Mouse (Mus musculus): ENCODE results near the gene Rnpepl1. TPM values are rescaled to one million over a fixed set of nuclear protein-coding genes. Genes with fewer than 3 reads are reported as not detected.

The Rnpepl1 gene
- polyA plus RNA-seq (2015; fragmentation: Nextera tagmentation; extraction: Ambion mirVana) = 15.6 and 19.8 TPM in 2 replicates

DNA sequence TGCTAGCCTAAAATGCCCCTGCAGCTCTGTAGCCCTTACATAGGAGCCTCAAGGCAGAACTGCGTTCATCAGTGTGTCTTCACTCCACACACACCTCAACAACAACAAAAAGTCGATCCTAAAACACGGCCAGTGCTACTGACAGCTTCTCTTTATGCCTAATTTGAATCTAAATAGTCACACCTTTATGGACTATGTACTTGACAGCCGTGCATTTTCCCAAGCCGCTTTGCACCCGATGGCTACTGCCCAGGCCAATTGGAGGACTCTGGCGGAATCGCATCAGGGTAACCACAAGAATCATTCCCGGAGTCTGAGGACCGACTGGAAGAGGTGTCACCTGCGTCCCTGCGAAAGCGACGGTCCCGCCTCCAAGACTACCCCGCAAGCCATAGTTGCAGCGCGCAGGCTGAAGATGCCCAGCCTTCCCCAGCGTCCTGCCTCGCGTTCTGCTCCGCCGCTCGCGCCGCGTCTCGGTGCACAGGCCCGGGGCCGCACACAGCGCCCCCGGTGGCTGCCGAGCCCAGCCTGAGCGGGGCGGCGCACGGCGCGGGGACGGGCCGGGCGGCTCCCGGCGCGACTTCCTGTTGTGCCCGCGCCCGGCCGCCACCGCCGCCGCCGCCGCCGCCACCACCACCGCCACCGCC is at the start of gene Rnpepl1:
Gene Rnpepl1 (plus strand): TSS at position 545 of the 647 bp plus-strand sequence.
- H3K4me1 ChIP-seq (replicated peaks) = peaks cover 74% of the 10 kb centered on the region
- no peaks in the 10 kb centered on the region for H3K9me3 ChIP-seq (replicated peaks)
- no peaks in the 10 kb centered on the region; the same call in 1 of the 2 replicates for H3K27me3 ChIP-seq
- WGBS (ENCODE audit: insufficient replicate concordance) = under 1% methylated on average over 52 of the region's 57 CpGs
- peak within 1 kb of the TSS; percentile 94 for H3K4me2 ChIP-seq
- peak within 1 kb of the TSS; percentile 75 for H3K4me3 ChIP-seq (replicated peaks)
- ATAC-seq (ENCODE audit: insufficient read depth) = peak; percentile 58
- peak within 1 kb of the TSS; percentile 81 for H3K9ac ChIP-seq
- H3K36me3 ChIP-seq (replicated peaks) = peaks cover 15% of the 10 kb centered on the region
- H3K27ac ChIP-seq (replicated peaks) = peak within 1 kb of the TSS; percentile 83

- no peak overlapping the region for H3K9ac ChIP-seq
- H3K27me3 ChIP-seq = no peaks in the 10 kb centered on the region
- H3K4me1 ChIP-seq (replicated peaks) = no peaks in the 10 kb centered on the region
- 45% methylated on average over 6 of the region's 6 CpGs for WGBS (ENCODE audit: insufficient replicate concordance)
- H3K36me3 ChIP-seq (replicated peaks) = no peaks in the 10 kb centered on the region
- H3K27ac ChIP-seq (replicated peaks) = no peak overlapping the region
- no peak overlapping the region for H3K4me3 ChIP-seq (replicated peaks)
- no peak overlapping the region for H3K4me2 ChIP-seq
- H3K9me3 ChIP-seq (replicated peaks) = no peaks in the 10 kb centered on the region
- no peak for ATAC-seq (ENCODE audit: insufficient read depth)
These were observed 49.1 kb upstream of the Rnpepl1 start for GRCm38 (mm10) chr1:92861503-92861902.

GRCm38 (mm10) chr1:92863268-92863667 is 47.3 kb upstream of the Rnpepl1 start:
- 59% methylated on average over 4 of the region's 4 CpGs for WGBS (ENCODE audit: insufficient replicate concordance)
- Histone ChIP-seq H3K9me3 (replicated peaks) (no peaks in the 10 kb centered on the region), H3K4me2 (no peak overlapping the region), H3K9ac (no peak overlapping the region), H3K27me3 (no peaks in the 10 kb centered on the region), H3K36me3 (replicated peaks) (no peaks in the 10 kb centered on the region), H3K27ac (replicated peaks) (no peak overlapping the region), H3K4me3 (replicated peaks) (no peak overlapping the region), H3K4me1 (replicated peaks) (no peaks in the 10 kb centered on the region)
- no peak for ATAC-seq (ENCODE audit: insufficient read depth)

DNA sequence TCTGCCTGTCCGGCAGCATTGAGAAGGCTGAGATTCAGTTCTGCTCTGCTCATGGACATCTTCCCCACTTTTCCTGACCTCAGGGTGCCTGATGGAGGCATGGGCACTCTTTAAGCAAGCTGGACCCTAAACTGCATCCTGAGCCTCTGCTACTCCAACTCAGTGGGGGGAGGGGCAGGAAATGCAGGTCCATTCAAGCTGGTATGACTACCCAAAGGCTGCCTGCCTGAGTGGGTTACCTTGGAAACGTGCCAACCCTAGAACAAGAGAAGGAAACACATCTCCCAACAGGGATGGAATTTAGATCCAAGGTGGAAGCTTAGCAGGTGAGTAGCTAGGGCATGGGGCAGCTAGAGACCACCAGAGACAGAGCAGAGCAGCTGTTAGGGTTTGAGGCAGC is 44.4 kb upstream of the Rnpepl1 start:
- H3K36me3 ChIP-seq (replicated peaks) = no peaks in the 10 kb centered on the region
- no peak overlapping the region for H3K9ac ChIP-seq
- H3K27ac ChIP-seq (replicated peaks) = no peak overlapping the region
- H3K4me3 ChIP-seq (replicated peaks) = no peak overlapping the region
- ATAC-seq (ENCODE audit: insufficient read depth) = no peak
- no peaks in the 10 kb centered on the region for H3K27me3 ChIP-seq
- no peak overlapping the region for H3K4me2 ChIP-seq
- H3K9me3 ChIP-seq (replicated peaks) = no peaks in the 10 kb centered on the region
- H3K4me1 ChIP-seq (replicated peaks) = no peaks in the 10 kb centered on the region
- 47% methylated on average over 2 of the region's 2 CpGs for WGBS (ENCODE audit: insufficient replicate concordance)

DNA sequence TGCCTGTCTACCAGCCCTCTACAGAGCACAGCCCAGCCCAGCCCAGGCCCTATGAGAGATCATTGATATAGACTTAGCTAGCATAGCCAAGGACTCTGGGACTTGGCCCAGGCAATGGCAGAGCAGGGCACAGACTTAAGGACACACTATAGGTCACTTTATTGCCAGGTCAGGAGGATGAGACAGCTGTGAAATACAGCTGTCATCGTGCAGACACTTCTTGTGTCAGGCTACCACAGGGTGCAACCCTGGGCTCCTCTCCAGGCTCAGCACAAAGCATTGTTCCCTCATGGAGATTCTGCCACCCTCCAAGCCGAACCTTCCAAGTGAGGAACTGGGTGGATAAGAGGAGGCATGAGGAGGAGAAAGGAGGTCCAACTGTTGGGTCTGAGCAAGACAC is 40.6 kb upstream of the Rnpepl1 start:
- 35% methylated on average over 2 of the region's 2 CpGs for WGBS (ENCODE audit: insufficient replicate concordance)
- no peak overlapping the region for H3K27ac ChIP-seq (replicated peaks)
- no peak for ATAC-seq (ENCODE audit: insufficient read depth)
- no peaks in the 10 kb centered on the region for H3K4me1 ChIP-seq (replicated peaks)
- no peak overlapping the region for H3K9ac ChIP-seq
- H3K4me3 ChIP-seq (replicated peaks) = no peak overlapping the region
- no peaks in the 10 kb centered on the region for H3K36me3 ChIP-seq (replicated peaks)
- no peaks in the 10 kb centered on the region for H3K27me3 ChIP-seq
- no peak overlapping the region for H3K4me2 ChIP-seq
- no peaks in the 10 kb centered on the region for H3K9me3 ChIP-seq (replicated peaks)

GRCm38 (mm10) chr1:92872666-92873065 is 37.9 kb upstream of the Rnpepl1 start:
- Histone ChIP-seq H3K4me2 (no peak overlapping the region), H3K27me3 (no peaks in the 10 kb centered on the region), H3K4me1 (replicated peaks) (no peaks in the 10 kb centered on the region), H3K4me3 (replicated peaks) (no peak overlapping the region), H3K9ac (no peak overlapping the region), H3K27ac (replicated peaks) (no peak overlapping the region), H3K36me3 (replicated peaks) (no peaks in the 10 kb centered on the region), H3K9me3 (replicated peaks) (no peaks in the 10 kb centered on the region)
- ATAC-seq (ENCODE audit: insufficient read depth) = no peak
- 68% methylated on average over 7 of the region's 7 CpGs for WGBS (ENCODE audit: insufficient replicate concordance)

DNA sequence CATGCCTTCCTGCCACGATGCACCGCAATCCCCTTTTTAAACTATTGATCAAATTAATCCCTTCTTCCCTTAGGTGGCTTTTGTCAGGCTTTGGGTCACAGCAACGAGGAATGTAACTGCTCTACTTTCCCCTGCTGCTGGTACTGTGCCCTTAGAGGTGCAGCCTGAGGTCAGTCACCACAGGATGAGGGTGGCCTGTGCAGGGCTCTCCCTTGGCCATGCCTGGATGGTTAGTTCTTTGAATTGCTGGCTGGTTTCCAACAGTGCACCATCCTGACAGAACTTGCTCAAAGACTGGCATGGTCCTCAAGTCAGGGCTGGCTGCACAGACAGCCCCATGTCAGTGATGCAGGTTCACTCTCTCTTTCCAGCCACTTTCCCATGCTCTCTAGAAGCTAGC is 36.6 kb upstream of the Rnpepl1 start:
- H3K36me3 ChIP-seq (replicated peaks) = no peaks in the 10 kb centered on the region
- ATAC-seq (ENCODE audit: insufficient read depth) = no peak
- WGBS (ENCODE audit: insufficient replicate concordance) = 66% methylated on average over 3 of the region's 3 CpGs
- H3K27me3 ChIP-seq = no peaks in the 10 kb centered on the region
- H3K9me3 ChIP-seq (replicated peaks) = no peaks in the 10 kb centered on the region
- no peaks in the 10 kb centered on the region for H3K4me1 ChIP-seq (replicated peaks)
- no peak overlapping the region for H3K9ac ChIP-seq
- H3K4me3 ChIP-seq (replicated peaks) = no peak overlapping the region
- H3K27ac ChIP-seq (replicated peaks) = no peak overlapping the region
- H3K4me2 ChIP-seq = no peak overlapping the region

- Histone ChIP-seq H3K27me3 (no peaks in the 10 kb centered on the region), H3K4me3 (replicated peaks) (no peak overlapping the region), H3K4me1 (replicated peaks) (no peaks in the 10 kb centered on the region), H3K36me3 (replicated peaks) (no peaks in the 10 kb centered on the region), H3K4me2 (no peak overlapping the region), H3K9me3 (replicated peaks) (no peaks in the 10 kb centered on the region), H3K9ac (no peak overlapping the region), H3K27ac (replicated peaks) (no peak overlapping the region)
- WGBS (ENCODE audit: insufficient replicate concordance) = 56% methylated on average over 8 of the region's 8 CpGs
- no peak for ATAC-seq (ENCODE audit: insufficient read depth)
These were observed 35.0 kb upstream of the Rnpepl1 start for GRCm38 (mm10) chr1:92875360-92876111.

DNA sequence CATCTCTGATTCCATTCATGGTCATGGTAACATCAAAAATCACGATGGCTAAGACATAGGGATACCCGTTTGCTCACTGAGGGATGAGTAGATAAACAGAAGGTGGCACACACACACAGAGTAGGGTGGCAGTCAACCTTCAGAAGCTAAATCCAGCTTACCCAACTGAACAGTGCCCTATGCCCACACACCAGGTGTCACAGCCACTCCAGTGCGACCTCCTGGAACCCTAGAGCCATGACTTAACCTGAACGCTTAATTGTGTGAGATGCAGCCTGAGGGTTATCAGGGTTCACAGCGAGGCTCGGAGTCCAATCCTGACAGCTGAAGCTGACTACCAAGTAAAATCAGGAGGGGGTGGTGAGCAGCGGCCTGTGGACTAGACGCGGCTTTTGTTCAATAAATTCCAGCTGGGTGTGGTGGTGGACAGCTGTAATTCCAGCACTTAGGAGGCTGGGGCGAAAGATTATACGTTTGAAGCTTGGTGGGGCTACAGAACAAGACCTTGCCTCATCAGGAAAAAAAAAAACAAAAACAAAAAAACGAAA is 33.1 kb upstream of the Rnpepl1 start:
- Histone ChIP-seq H3K4me1 (replicated peaks) (no peaks in the 10 kb centered on the region), H3K4me3 (replicated peaks) (no peak overlapping the region), H3K27ac (replicated peaks) (no peak overlapping the region), H3K27me3 (no peaks in the 10 kb centered on the region), H3K9ac (no peak overlapping the region), H3K36me3 (replicated peaks) (no peaks in the 10 kb centered on the region), H3K4me2 (no peak overlapping the region), H3K9me3 (replicated peaks) (no peaks in the 10 kb centered on the region)
- no peak for ATAC-seq (ENCODE audit: insufficient read depth)
- 62% methylated on average over 12 of the region's 12 CpGs for WGBS (ENCODE audit: insufficient replicate concordance)

DNA sequence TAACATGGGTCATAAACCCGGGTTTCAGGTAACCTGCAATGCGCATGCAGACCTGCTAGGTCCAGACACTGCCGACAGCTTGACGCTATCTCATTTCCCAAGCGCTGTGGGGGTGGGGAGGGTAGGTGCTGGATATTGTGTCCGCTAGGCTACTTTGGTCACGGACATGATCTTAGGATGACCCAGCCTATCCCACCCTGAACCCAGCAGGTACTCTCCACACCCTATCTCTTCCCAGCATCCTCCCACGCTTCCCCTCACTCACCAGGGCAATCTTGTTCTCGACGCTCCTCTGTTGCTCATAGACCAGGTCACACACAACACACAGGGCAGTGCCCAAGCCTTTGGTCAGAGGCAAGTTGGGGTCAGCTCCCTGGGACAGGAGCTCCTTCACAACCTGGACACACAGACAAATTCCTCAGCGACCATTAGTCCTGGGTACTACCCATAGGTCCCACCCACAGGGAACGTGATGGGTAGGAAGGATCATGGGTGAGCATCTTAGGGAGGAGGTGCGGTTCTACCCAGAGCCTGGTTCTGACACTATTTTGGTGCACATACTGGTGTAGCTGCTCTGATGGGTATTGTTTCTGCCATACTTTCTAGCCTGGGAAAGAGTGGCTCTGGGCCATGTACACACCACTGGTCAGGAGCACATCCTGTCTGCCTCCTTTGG is 32.4 kb upstream of the Rnpepl1 start:
- H3K4me1 ChIP-seq (replicated peaks) = no peaks in the 10 kb centered on the region
- H3K9me3 ChIP-seq (replicated peaks) = no peaks in the 10 kb centered on the region
- H3K4me2 ChIP-seq = no peak overlapping the region
- ATAC-seq (ENCODE audit: insufficient read depth) = no peak
- WGBS (ENCODE audit: insufficient replicate concordance) = 61% methylated on average over 13 of the region's 13 CpGs
- H3K27me3 ChIP-seq = no peaks in the 10 kb centered on the region
- H3K4me3 ChIP-seq (replicated peaks) = no peak overlapping the region
- H3K27ac ChIP-seq (replicated peaks) = no peak overlapping the region
- H3K9ac ChIP-seq = no peak overlapping the region
- H3K36me3 ChIP-seq (replicated peaks) = no peaks in the 10 kb centered on the region

GRCm38 (mm10) chr1:92879266-92879665 is 31.3 kb upstream of the Rnpepl1 start:
- ATAC-seq (ENCODE audit: insufficient read depth) = no peak
- Histone ChIP-seq H3K9me3 (replicated peaks) (no peaks in the 10 kb centered on the region), H3K36me3 (replicated peaks) (no peaks in the 10 kb centered on the region), H3K4me3 (replicated peaks) (no peak overlapping the region), H3K4me1 (replicated peaks) (no peaks in the 10 kb centered on the region), H3K27ac (replicated peaks) (no peak overlapping the region), H3K4me2 (no peak overlapping the region), H3K27me3 (no peaks in the 10 kb centered on the region), H3K9ac (no peak overlapping the region)
- WGBS (ENCODE audit: insufficient replicate concordance) = 66% methylated on average over 12 of the region's 12 CpGs

Data from liver, embryonic 15.5 days (tissue).